Mouse (Mus musculus) adrenal gland, postnatal 4 days (tissue): ENCODE measurements at regions not wholly inside any gene's neighbourhood (a gene's known extent, or its start where the extent isn't known, plus 50 kb on each side); places are given as distances from the start of the nearest gene placed in this dataset.

Source experiments
- DNase-seq, 2 experiments: peaks; one replicate each; pipeline ENCODE4 v3.0.0; 2021 to 2022; ENCODE audit warnings: low spot score in 2 of 2, mixed read lengths in 2 of 2

DNA sequence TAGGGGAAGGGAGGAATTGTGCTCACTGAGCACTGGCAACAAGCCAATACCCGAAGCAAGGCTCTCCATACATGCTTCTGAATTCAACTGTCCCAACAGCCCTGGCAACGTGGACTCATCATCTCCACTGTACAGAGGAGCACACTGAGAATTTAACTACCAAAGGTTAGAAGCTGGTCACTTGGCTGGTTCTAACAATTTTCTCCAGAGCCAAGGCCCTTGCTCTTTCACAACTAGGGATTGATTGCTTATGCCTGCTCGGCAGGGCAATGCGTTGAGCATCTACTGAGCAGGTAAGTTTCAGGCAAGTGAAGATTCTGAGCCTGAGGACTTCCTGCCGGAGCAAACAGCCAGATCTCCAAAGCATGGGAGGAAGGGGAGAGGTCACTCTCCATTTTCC is 616.0 kb upstream of the Cdh5 start:
- no peak for DNase-seq

DNA sequence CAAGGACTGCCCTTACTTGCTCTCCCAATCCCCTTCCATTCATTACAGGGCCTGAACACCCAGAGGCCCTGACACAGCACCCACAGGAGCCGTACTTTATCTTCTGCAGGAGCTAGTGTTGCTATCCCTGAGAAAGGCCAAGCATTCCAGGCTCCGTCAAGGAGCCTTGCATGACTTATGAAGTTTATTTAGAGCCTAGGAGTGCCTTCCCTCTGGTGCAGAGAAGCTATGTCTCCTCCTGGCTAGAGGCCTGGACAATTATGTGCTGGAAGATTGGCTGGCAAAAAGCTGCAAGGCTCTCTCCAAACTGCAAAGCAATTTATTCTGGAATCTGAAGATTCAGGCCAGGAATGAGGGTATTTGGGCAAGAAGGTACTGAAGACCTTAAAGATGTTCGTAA is 612.0 kb upstream of the Cdh5 start:
- DNase-seq, result no peak

DNA sequence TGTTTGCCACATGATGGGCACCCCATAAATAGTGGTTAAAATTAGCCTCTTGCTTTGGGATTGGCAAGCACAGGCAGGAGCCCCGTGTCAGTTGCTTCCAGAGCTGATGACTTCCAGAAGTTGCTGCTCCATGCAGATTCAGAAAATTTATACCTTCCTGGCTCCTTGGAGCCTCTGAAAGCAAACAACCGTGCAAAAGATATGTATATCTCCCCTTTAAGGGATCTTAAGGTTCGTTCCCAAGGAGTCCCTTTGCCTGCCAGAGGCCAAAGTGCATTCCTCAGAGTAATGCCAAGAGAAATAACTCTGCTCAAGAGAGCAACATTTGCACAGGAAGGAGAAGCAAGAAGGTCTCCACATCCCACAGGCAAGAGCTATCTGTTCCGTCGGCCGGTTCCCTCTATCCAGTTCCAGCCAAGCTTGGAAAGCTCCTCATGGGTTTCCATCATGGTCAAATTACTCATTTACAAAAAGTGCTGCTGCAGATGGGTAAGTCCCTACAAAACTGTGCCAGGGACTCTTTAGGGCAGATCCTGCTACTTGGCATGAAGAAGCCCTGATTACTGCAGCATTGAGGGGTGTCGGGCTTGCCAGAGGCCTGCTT is 608.4 kb upstream of the Cdh5 start:
- no peak for DNase-seq

DNA sequence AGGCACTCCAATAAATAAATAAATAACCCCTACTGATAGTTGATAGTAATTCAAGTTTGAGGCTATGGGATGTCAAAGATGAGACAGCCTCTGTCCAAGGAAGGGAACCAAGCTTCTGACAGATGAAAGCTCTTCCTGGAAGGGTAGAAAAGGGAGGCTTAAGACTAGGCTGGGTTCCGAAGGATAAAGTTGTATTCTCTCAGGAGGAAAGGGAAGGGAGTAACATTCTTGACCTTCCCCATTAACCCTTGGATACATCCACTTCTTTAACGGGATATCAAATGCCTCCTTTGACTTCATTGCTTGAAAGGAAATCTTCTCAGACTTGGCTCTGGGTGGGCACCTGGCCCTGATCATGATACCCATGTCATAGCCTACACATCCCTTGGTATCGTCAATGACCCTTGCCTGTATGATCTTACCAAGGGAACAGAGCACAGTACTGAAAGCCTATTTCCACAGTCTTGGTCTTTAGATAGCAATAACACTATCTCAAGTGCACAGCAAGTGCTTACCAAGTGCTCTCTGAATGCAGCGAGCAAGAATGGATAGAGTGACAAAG is 607.4 kb upstream of the Cdh5 start:
- no peak for DNase-seq

DNA sequence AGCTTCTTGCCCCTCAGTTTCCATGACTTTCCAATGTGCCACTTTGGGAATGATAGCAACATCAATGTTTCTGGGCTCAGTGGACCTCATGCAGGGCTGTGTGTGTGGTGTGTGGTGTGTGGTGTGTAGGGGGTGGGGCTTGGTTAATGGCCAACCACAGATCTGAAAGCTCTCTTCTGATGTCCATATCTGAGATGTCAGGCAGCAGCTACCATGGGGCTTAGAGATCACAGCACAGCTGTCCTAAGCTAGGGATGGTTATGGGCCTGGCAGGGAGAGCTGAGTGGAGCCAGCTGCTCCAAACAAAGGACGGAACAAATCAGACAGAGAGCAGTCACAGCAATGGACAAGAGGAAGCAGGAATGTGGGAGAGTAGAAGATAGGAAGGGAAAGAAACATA is 606.8 kb upstream of the Cdh5 start:
- DNase-seq, result no peak

DNA sequence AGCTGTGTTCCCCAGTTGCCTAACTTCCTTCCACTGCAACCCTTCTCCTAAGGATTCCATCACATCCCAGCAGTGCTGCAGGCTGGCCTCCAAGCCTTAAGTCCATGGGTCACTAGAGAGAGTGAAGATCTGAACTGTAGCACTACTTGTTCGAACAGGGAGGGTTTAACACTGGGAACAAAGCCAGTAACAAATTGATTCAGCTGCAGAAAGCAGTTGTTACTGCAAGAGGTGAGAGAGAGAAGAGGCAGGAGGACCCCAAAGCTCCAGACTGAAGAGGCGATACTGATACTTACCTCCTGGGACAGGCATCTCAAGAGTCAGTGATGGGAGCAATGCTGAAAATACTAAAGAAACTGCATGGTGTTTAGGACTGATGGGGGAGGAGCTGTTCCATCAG is 600.1 kb upstream of the Cdh5 start:
- DNase-seq, result no peak

DNA sequence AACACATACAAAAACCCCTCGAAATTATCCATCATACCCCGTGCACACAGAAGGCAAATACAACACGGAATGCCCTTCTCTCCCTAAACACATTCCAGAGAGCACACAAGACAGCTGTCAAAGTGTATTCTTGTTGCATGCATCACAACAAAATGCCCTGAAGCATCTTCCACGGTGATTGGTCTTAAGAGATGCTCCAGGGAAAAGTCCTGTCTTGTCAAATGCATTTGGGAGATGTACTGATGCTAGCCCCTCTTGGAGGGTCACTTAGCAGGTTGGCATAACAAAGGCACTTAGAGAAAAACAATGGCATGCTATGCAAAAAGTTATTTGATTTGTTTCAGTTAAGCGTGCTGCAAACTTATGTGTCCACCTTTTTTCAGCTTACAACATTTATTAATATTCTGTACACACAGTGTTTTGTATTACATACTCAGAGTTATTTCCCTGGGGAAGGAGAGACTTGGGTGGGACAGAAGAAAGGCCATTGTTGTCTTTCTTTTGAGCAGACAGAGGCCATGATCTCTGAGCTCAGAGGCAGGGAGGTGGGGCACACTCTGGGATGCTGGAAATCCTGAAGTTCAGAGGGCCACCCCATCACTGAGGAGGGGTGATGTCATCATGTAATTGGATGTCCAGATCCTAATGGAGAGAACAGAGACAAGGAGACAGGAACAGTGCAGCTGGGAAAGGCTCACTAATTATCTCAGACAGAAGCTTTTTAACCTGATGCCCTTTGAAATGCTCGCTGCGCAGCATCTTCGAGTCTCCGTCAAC is 598.2 kb upstream of the Cdh5 start:
- DNase-seq, result no peak

DNA sequence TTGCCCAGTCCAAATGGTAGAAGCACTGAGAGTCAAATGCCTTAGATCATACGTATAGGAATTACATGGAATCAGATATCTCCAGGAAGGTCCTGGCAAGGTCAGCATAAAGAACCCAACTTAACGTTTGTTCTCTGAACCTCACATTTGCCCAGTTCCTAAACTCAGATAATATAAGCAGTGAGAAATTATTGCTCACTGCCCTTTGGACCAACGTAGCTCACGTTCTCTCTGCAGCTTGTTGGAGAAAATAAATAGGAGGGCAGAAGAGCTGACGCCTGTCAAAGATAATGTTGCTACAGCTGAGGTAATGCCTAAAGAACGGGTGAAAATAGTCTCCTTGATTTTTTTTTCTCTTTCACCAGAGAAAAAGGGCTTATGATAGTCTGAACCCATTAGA is 595.1 kb upstream of the Cdh5 start:
- DNase-seq, result no peak

DNA sequence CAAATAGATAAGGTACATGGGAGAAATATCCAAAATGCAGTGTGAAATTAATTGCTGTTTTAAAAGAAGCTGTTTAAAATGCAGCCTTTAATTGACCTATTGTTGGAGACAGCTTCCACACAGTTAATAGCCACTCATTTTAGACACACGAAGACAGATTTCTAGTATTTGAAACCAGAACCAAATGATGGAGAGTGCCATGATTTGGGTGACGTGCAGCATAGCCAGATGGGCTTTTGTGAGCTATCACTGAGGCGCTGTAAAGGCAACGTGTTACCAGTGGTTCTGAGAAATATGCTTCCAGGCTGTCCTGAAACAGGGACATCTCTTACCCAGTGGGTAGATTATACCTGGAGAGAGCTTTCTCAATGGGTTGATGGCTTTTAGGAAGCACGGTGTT is 594.4 kb upstream of the Cdh5 start:
- no peak for DNase-seq

DNA sequence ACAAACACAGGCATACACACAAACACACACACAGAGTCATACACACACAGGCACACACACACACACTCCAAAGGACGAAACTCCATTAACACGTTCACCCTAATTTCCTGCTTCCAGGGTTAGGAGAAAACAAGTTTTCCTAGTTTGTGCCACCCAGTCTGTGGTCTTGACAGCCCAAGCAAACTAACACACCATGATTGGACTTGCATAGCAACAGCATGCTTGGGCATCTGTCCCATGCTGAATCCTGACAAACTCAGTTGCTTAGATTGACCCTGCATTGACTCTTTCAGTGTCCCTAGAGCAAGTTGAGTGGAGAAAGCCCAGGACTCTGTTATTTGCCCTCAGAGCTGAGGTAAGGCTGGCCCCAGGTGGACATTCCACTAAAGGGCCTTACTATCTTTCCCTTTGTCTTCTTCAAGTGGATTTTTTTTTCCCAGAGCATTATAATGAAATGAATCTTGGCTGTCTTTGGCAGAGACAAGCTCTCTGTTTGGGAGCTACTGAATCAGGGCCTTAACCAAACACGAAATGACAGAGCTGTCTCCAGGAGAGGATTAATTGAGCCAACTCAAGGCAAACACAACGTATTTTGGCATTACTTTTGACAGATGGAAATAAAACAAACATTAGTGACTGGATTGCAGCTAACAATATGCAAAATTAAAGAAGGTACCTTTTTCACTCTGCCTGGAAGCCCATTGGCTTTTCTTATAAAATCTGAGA is 581.1 kb upstream of the Cdh5 start:
- DNase-seq, result no peak

DNA sequence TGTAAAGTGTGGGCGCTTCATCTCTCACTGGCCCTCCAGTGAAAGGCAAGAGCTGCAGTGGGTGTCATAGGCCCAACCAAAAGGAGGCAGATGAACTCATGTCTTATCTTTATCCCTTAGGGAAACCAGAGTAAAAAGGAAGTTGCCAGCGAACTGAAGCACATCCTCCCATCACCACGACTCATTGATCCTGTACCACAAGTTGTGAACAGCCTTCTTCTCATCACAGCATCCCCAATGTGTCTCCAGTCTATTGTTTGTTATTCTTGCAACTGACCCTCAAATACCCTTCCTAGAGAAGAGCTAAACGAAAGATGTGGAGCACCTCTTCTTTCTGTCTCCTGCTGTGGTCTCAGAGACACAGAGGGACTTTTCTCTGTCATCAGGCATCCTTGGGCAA is 570.5 kb upstream of the Cdh5 start:
- no peak for DNase-seq

DNA sequence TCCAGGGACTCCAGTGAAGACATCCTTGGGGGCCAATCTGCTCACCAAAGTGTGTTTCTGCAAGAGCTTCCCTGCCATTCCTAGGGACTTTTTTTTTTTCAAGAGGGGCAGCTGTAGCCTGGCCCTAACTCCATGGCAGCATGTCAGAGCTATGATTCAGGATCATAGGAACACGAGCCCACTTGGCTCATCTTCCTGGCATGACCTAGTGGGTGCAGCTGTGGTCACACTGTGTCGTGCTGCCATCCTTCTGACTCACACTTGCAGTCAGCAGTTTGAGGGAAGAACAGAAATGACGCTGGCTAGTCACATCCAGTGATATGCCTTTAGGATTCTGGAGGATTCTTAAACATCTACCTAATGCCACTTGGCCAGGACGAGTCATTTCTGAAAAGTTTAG is 566.5 kb upstream of the Cdh5 start:
- no peak for DNase-seq

DNA sequence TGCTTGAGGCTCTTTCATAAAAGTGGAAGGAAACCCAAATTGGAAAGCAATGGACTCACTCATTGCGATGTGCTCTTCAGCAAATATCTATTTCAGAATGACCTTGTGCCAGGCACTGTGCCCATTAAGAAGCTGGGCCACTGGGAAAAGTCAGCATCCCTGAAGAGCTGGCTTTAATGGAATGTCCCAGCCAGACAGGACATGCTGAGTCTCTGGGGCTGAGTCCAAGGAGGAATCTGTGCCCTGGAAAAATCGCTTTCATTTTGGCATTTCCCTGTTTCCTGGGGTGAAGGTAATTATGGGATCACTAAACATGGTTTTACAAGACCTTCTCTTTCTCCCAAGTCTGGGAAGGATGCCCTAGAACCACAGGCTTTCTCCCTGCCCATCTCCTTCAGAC is 564.6 kb upstream of the Cdh5 start:
- no peak for DNase-seq

DNA sequence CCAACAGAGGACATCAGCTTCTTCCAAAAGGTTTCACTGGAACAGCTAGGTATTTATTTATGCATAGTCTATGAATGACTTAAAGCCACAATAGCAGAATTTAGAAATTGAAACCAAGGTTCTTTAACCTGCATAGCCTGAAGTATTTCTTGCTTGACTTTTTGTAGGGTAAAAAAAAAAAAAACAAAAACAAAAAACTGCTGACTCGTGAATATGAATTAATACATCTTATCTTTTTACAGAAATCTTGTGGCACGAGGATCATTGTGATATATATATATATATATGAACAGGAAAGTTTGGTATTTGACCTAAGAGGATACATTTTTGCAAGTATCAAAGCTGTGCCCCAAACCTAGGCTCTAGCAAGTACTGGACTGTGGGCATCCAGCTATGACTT is 559.5 kb upstream of the Cdh5 start:
- no peak for DNase-seq

DNA sequence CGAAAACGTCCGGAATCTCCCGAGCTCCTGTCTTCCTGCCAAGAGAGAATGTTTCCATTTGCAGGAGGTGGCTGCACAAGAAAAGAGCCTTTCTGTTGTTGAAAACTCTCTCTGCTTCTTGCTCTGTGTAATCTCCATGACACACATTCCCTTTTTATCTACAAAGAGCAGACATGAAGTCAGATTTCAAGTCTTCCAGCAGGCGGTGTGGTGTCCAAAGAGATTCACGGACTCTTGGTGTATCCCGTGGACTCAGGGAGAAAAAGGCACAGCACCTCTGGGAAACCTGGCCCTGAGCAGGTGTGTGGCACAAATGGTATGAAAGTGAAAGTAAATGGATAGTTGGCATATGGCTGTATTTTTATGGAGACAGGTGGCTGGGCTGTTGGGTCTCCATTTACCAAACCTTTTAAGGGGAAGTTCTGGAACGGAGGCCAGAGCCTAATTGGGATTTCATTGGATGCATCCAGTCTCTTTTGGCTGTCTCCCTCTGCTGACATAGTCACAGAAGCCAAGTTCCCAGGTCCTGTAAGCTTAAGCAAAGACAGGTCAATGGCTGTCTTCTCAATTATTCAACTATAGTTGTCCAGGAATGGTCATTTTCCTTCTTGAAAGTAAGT is 549.4 kb upstream of the Cdh5 start:
- DNase-seq, result no peak

DNA sequence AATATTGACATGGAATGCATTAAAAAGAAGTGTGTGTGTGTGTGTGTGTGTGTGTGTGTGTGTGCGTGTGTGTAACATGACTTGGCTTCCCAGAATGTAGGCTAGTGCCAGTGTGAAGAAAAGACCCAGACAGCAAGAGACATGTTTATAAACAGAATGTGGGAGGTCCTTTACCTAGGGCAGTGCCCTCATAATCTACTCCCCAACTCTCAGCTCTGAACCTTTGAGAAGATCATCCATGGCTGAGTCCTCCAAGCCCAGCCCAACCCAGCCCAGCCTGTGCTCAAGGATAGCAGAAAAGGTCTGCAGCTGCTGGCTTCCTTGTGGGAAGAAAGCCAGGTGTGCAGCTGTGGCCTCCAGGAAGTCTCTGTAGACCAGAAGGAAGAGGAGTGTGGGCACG is 539.8 kb upstream of the Cdh5 start:
- no peak for DNase-seq

DNA sequence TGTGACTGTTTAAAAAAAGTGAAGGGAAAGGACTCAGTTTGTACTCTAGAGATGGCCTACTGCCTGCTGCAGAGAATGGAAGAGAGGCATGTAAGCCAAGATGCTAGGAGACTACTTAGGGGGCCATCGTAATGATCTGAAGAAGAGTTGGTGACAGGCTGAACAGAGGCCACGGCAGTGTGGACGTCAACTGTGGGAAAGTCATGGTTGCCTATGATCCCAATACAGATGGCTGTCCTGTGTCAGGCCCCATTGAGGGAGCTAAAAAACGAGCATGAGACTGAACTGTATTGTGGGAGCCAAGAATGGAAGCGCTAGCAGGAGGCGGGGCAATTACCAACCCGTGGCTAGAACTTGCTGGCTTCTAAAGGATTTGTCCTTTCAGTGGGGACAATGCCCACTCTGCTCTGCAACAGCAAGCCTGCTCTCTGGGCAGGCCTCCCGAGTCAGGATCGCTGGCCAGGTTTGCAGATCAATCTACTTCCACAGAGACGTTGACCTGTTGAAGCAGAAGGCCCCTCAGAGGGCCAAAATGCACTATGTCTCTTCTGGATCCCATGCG is 530.5 kb upstream of the Cdh5 start:
- DNase-seq, result no peak

DNA sequence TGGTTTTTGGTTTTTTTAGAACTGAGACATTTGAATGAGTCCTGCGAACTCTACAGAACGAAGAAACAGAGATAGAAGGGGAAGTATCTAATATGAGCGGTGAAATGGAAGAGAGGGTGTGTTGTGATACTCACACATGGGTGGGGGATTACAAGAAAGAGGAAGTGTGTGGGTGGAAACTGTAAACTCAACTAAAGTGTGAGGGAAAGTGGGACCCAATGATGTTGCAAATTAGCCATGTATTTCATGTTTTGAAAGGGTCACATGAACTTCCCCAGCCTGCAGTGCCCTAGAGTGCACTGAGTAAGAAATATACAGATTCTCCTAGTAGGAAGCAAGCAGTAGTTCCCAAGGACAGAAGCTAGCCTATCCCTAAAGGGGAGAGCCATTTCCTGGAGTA is 524.3 kb upstream of the Cdh5 start:
- no peak for DNase-seq

DNA sequence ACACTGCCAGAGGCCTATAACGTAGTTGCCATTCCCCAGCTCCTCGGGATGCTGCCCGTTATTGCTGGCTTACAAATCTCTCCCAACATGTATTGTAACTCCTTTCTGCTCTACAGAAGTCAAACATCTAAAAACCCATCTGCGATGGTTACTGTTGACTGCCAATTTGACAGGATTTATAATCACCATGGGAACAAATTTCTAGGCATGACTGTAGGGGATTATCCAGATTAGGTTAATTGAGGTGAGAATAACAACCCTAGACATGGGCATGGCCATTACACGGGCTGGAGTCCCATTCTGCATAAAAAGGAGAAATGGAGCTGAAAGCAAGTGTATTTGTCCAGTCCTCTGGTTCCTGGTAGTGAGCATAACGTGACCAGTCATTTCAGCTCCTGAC is 523.4 kb upstream of the Cdh5 start:
- DNase-seq, result no peak

DNA sequence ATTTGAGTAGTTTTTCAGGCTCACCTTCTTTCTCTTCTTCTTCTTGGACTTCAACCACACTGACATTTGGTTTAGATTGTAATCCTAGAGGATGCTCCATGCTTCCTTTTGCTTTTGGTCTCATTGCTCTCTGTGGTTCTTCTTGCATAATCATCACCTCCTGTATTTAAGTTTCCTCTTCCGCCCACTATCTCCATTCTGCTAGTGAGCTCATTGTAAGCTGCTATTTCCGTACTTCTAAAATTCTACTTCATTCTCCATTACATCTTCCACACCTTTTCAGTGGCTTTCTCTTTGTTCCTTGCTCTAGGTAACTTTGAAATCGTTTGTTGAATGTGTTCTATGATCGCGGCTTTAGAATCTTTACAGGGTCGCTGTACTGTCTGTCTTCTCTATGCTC is 493.1 kb upstream of the Cdh5 start:
- DNase-seq, result no peak

DNA sequence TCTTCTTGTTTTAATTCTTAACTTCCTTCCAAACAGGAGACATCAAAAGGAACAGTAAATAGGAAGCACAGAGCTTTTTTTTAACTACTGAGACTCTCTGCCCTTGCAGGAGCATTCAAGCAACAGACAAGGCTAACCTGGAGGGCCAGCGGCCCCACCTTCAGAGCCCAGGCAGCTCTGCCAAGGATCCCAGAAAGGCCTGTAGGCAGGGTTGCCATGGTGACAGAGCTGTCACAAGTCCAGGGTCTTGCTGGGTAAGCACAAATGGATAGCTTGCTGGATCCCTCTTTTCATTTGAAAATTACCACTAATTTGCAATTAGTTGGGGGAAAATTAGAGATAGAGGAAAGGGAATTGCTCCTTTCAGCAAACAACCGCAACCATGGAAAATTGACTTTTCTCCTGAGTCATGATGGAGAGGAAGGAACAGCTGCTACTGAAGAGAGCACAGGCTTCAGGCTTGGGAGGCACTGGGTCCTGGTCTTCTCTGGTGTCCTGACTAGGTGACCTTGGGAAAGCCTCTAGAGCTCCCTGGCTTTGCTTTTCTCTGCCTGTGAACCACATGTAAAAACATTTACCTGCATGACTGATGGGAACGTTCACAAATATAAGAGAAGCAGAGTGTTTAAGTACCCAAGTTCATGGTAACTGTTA is 477.5 kb upstream of the Cdh5 start:
- DNase-seq, result no peak
